Mouse (Mus musculus) forebrain, embryonic 10.5 days (tissue): Measurements from ENCODE around the gene Dab1. TPM values are rescaled to one million over a fixed set of nuclear protein-coding genes. Genes with fewer than 3 reads are reported as not detected.

ENCODE experiments used
- DNase-seq: peaks from one replicate; pipeline ENCODE4 v3.0.0-alpha.2; 2017; ENCODE audit warnings: low spot score; ENCODE audit errors: extremely low spot score
- H3K27ac ChIP-seq: fragments of 300-500 bp; sonication (generic); 2 replicates; pipeline ENCODE4 v1.5.1; 2016; ENCODE audit warnings: mild to moderate bottlenecking
- H3K27me3 ChIP-seq: fragments of 300-500 bp; sonication (generic); 2 replicates; pipeline ENCODE4 v1.6.1; 2016; ENCODE audit warnings: mild to moderate bottlenecking; ENCODE audit not compliant: poor library complexity, severe bottlenecking
- H3K36me3 ChIP-seq: fragments of 300-500 bp; sonication (generic); replicated peaks from 2 replicates; pipeline ENCODE4 v1.6.1; 2016; ENCODE audit warnings: mild to moderate bottlenecking, moderate library complexity
- H3K4me1 ChIP-seq: fragments of 300-500 bp; sonication (generic); 2 replicates; pipeline ENCODE4 v1.6.1; 2016
- H3K4me3 ChIP-seq: fragments of 300-500 bp; sonication (generic); 2 replicates; pipeline ENCODE4 v1.5.1; 2016; ENCODE audit warnings: mild to moderate bottlenecking, moderate library complexity
- H3K9me3 ChIP-seq: fragments of 300-500 bp; sonication (generic); 2 replicates; pipeline ENCODE4 v1.6.1; 2016; ENCODE audit warnings: mild to moderate bottlenecking, moderate library complexity
- WGBS: fragments of 180-500 bp; shearing (Covaris S2); methylation state at CpG from one replicate; pipeline ENCODE4 v1.1.7; 2016; 5-methylcytosine and 5-hydroxymethylcytosine counted together
- polyA plus RNA-seq: library from polyadenylated mRNA; unstranded; fragments of >200 nt; fragmentation: Nextera tagmentation; extraction: Ambion mirVana; gene quantifications from 2 replicates; pipeline ENCODE4 v1.2.1, GENCODE M21; 2016

Gene Dab1
- polyA plus RNA-seq, 1 experiment from 2014 or later, result 26.4 TPM

DNA sequence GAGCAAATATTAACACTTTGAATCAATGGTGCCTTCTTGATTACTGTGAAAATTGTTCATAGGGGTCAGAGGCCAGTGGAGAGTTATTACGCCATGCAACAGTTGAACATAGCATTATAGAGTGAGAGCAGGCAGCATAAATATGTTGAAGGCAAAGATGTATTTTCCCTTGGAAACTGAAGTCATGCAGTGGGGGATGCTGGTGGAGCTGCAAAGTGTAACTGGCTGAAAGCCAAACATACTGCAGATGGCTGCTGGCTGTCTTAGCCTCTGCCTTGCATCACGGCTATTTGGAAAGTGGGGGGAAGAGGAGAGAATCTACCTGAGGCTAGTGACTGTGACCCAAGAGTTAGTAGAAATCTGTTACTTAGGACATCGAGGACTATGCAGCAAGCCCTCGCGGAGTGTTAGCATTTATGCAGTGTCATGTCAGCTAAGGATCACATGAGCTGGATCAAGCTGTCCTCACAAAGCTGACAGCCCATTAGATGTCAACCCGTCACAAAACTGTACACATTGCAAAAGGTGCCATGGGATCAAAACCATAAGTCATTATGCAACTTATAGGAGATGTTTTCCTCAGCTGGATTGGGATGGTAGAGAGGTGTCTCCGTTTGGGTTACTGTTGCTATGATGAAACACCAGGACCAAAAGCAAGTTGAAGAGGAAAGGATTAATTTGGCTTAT lies 164.5 kb downstream of the Dab1 start:
- 91% methylated on average over 7 of the region's 7 CpGs for WGBS
- Histone ChIP-seq H3K36me3 (no peaks in the 10 kb centered on the region), H3K27me3 (no peaks in the 10 kb centered on the region), H3K9me3 (no peaks in the 10 kb centered on the region), H3K4me3 (no peak overlapping the region), H3K4me1 (no peaks in the 10 kb centered on the region), H3K27ac (no peak overlapping the region)
- DNase-seq, result no peak

DNA sequence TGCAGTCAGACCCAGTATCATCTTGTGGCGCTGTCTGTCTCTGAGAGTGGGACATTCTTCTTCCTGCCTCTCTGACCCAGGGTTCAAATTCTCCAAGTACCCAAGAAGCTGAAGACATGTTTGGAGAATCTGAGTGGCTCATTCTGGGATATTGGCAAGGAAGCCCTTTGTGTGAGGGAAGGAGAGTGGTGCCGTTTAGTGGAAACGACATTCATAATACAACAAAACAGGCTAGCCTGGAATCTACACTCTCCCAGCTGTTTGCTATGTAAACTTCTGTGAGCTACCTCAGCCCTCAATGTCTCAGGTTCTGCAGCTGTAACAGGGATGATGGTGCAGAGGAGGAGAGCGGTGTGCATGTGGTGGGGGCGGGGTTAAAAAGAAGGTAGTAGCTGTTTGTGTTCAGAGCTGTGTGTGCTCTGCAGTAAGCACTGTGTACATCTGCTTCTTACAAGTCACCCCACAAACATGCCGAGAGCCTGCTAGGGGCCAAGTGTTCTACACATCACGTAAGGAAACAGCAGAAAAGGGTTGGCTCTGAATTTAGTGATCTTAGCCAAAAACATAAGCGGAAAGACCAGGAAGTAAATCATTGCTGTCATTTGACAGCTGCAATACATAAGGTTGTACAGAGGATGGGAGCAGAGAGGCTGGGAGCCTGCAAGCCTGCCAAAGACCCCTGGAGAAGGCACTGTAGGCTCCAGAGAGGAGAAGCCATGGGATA lies 174.6 kb downstream of the Dab1 start:
- Histone ChIP-seq H3K4me1 (0 out of 2 replicates have a peak, but pooled peaks cover 5% of the 10 kb centered on the region), H3K36me3 (no peaks in the 10 kb centered on the region), H3K27me3 (no peaks in the 10 kb centered on the region), H3K9me3 (no peaks in the 10 kb centered on the region), H3K27ac (no peak overlapping the region), H3K4me3 (no peak overlapping the region)
- DNase-seq, result no peak
- WGBS, result 93% methylated on average over 8 of the region's 8 CpGs

DNA sequence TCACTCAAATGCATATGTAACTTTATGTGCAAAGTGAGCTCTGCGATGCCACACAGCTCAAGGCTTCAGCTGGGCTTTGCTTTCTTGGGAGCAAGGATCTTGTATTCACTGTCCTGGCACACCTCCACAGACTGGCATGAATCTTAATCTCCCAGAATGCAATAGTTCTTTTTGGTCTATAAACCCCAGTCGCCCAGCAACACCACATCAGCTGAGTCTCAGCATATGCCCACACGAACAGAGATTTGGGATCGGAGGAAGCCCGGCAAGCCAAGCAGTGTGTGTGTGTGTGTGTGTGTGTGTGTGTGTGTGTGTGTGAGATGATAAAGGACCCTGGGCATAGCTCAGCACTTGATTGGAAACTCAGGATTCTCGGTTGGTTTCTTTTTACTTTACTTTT lies 177.3 kb downstream of the Dab1 start:
- Histone ChIP-seq H3K36me3 (no peaks in the 10 kb centered on the region), H3K9me3 (no peaks in the 10 kb centered on the region), H3K27ac (no peak overlapping the region), H3K4me1 (0 out of 2 replicates have a peak, but pooled peaks cover 3% of the 10 kb centered on the region), H3K4me3 (no peak overlapping the region), H3K27me3 (no peaks in the 10 kb centered on the region)
- WGBS, result 86% methylated on average over 6 of the region's 6 CpGs
- no peak for DNase-seq

DNA sequence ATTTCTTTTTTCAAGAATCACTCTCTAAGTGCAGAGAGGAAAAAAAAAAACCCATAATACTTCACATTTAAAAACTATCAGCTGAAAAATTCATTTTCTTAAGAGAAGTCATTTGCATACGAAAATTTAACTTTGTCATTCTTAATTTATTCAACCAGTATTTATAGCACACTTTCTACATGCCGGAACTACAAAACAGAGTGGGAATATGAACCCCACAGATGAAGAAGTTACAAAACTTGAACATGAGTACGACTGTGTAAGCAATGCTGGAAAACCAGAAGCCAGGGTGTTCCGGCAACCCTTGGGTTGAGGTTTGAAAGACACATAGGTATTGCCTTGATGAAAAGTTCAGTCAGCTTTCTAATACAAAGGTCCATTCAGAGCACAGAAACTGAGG lies 183.3 kb downstream of the Dab1 start:
- Histone ChIP-seq H3K9me3 (no peaks in the 10 kb centered on the region), H3K4me3 (no peak overlapping the region), H3K4me1 (peaks cover 7% of the 10 kb centered on the region), H3K27ac (no peak overlapping the region), H3K36me3 (no peaks in the 10 kb centered on the region), H3K27me3 (no peaks in the 10 kb centered on the region)
- 88% methylated on average over 4 of the region's 4 CpGs for WGBS
- no peak for DNase-seq

DNA sequence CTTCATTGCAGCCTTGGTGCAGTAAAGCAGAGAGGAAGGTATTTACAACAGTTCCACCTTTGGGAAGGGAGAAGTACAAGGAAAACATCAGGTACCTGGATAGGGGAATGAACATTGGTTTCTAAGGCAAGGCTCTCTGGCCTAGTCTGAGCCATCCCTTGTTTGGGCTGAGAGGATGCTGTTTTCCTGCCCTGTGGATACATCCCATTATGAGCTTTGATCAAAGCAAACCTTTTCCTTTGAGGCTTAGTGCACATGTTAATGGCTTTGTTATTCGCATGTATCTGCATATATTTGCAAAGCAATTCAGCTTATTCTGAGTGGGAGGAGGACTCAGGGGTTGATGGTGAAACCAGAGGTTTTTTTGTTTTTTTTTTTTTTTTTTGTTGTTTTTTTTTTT lies 185.3 kb downstream of the Dab1 start:
- Histone ChIP-seq H3K36me3 (no peaks in the 10 kb centered on the region), H3K27ac (no peak overlapping the region), H3K4me1 (peaks cover 8% of the 10 kb centered on the region), H3K4me3 (no peak overlapping the region), H3K9me3 (no peaks in the 10 kb centered on the region), H3K27me3 (no peaks in the 10 kb centered on the region)
- WGBS, result 64% methylated on average over 1 of the region's 1 CpGs
- DNase-seq, result no peak

DNA sequence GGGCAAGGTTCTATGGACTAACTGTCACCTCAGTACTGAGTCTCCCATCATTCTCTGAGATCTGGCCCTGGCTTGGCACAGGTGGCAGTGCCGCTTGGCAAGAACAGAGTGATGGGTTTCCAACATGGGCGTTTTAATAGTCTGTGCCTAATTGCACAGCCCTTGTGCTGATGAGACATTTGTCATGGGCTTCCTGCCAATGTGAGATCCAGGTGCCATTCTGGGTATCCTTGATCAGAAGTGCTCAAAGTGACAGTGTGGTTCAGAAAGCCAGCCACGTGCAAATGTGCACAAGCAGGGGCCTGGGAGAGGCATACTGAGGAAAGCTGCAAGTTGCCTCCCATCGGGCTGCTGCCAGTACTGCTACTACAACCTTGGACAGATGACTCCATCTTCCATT lies 203.5 kb downstream of the Dab1 start:
- no peak for DNase-seq
- Histone ChIP-seq H3K27me3 (no peaks in the 10 kb centered on the region), H3K4me1 (no peaks in the 10 kb centered on the region), H3K9me3 (no peaks in the 10 kb centered on the region), H3K36me3 (no peaks in the 10 kb centered on the region), H3K4me3 (no peak overlapping the region), H3K27ac (no peak overlapping the region)
- 89% methylated on average over 4 of the region's 4 CpGs for WGBS

DNA sequence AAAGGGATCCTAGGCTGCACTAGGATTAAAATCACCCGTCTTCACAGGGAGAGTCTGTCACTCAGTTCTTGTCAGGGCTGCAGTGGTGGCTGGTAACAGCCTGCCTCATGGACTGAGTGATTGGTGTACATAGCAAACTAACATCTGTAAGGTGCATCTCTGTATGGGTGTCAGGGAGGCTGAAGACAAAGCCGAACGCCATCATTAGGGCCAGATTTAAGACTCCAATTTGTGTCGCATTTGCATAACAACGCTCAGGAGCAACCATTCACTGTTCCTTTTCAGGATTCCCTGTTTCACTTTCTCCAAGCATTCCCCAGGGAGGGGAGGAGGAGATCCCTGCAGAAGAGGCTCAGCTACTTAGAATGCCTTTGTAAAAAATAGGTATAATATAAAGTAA lies 219.2 kb downstream of the Dab1 start:
- no peak for DNase-seq
- no peak overlapping the region for H3K4me3 ChIP-seq
- no peaks in the 10 kb centered on the region for H3K9me3 ChIP-seq
- no peak overlapping the region for H3K27ac ChIP-seq
- peaks cover 11% of the 10 kb centered on the region for H3K4me1 ChIP-seq
- 14% methylated on average over 5 of the region's 5 CpGs for WGBS
- no peaks in the 10 kb centered on the region for H3K27me3 ChIP-seq
- H3K36me3 ChIP-seq, result no peaks in the 10 kb centered on the region

DNA sequence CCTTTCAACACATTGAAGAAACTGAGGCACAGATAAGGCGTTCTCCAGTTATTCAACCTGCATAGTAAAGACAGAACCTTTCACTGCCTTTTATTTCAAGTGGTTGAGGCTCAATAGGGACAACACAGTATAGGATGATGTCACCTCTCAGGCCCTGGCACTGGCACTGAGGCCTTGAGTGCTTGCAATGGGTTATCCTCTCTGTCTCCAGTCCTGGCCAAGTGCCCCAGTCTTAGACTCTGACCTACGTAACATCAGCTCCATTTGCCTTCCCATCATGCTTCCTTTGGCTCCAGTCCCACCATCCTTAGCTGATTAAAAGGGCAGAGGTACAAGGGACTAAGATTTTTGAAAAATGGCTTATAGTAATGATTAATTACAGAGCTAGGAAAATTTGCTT lies 220.4 kb downstream of the Dab1 start:
- Histone ChIP-seq H3K36me3 (no peaks in the 10 kb centered on the region), H3K27ac (no peak overlapping the region), H3K27me3 (no peaks in the 10 kb centered on the region), H3K4me1 (peaks cover 19% of the 10 kb centered on the region), H3K9me3 (no peaks in the 10 kb centered on the region), H3K4me3 (no peak overlapping the region)
- 88% methylated on average over 2 of the region's 2 CpGs for WGBS
- no peak for DNase-seq

DNA sequence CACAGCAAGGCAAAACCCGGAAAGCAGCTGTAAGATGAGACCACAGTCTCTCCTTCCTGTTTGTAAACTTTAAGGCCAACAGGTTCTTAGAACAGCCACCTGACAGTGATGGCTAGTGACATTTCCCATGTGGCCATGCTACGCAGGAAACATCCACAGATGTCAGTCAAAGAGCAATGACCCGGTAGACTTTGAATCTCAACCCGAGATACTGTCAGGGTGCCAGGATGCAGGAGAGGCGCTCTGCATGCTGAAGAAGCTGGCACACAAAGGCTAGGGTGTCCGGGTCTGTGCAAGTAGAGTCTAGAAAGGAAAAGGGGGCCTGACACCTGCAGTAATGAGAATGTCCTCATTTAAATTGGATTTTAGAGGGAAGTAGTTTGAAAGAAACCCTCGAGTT lies 222.0 kb downstream of the Dab1 start:
- Histone ChIP-seq H3K27ac (no peak overlapping the region), H3K4me1 (peaks cover 24% of the 10 kb centered on the region), H3K9me3 (no peaks in the 10 kb centered on the region), H3K27me3 (no peaks in the 10 kb centered on the region), H3K36me3 (no peaks in the 10 kb centered on the region), H3K4me3 (no peak overlapping the region)
- 77% methylated on average over 7 of the region's 7 CpGs for WGBS
- no peak for DNase-seq

DNA sequence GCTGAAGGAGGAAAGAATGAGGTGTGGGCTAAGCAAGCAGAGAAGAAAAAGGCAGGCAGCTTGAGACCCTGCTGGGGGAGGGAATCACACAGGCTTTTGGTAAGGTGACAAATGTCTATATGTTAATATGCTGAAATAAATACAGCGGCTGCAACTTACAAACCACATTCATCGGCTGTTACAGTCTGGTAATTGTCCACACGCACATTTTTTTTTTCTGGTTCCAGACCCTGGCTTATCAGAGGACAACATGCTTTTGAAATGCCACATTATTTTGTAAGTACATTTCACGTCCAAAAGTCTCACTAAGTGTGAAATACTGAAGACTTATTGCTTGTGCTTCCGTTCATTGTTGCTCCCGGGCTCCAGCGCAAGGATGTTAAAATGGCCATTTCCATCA lies 225.5 kb downstream of the Dab1 start:
- H3K27me3 ChIP-seq, result no peaks in the 10 kb centered on the region
- H3K4me1 ChIP-seq, result peaks cover 18% of the 10 kb centered on the region
- no peaks in the 10 kb centered on the region for H3K9me3 ChIP-seq
- WGBS, result 82% methylated on average over 7 of the region's 7 CpGs
- no peak for DNase-seq
- no peak overlapping the region for H3K4me3 ChIP-seq
- H3K27ac ChIP-seq, result no peak overlapping the region
- H3K36me3 ChIP-seq, result no peaks in the 10 kb centered on the region

DNA sequence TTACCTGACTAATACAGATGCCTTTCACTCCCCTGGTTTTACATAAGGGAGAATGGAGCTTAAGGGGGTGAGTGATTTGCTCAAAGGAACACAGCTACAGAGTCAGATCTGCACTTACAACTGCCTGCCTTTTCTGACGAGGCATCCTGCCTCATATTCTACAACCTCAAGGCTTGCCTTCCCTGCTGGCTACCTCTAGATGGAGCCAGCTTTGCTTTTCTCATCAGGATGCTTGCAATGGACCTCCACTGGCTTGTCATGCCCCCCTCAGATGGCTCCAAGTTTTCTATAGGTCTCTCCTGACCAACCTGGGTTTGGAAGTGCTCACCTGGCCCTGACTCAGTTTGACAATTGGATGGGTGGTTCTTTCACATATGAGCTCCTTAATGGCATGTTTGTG lies 238.0 kb downstream of the Dab1 start:
- Histone ChIP-seq H3K36me3 (no peaks in the 10 kb centered on the region), H3K27me3 (no peaks in the 10 kb centered on the region), H3K9me3 (no peaks in the 10 kb centered on the region), H3K4me3 (no peak overlapping the region), H3K27ac (no peak overlapping the region), H3K4me1 (peaks cover 4% of the 10 kb centered on the region; the same call in 1 of the 2 replicates)
- DNase-seq, result no peak
- WGBS, result 19% methylated on average over 1 of the region's 1 CpGs

DNA sequence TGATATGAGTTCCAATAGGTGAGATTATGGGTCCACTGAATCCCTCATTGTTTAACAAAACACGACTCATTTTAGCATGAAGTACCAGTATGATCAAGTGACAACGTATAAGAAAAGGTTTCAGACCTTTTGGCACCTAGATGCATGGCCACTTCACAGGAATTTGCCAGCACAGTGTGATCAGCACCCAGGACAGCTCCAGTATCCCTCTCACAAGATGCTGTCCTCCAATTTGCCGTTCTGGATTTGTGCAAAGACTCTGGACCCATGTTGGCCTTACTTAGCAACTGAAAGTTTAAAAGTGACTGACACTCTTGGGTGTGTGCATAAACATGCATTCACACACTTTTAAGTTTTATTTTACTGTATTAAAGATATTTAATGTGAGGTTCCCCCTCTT lies 256.4 kb downstream of the Dab1 start:
- H3K27ac ChIP-seq, result no peak overlapping the region
- peak; percentile 15 for DNase-seq
- H3K27me3 ChIP-seq, result no peaks in the 10 kb centered on the region
- no peaks in the 10 kb centered on the region for H3K36me3 ChIP-seq
- WGBS, result 34% methylated on average over 3 of the region's 3 CpGs
- no peaks in the 10 kb centered on the region for H3K9me3 ChIP-seq
- H3K4me1 ChIP-seq, result peaks cover 6% of the 10 kb centered on the region; the same call in 1 of the 2 replicates
- H3K4me3 ChIP-seq, result no peak overlapping the region

DNA sequence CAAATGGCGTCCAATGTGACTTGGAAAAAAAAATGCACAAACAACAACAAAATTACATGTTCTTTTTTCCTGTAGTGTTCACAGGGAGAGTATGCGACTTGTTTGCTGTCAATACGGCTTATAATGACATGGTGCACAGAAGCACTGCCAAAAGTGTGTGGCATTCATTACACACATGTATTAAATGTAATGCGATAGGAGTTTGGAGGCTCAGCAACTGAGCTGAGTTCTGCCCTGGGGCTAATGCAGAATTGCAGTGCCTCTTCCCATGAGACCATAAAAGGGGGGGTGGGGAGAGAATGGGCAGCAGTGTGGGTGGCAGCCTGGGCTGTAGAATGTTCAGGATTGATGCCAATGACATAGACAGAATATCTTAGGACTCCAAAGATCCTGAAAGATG lies 259.7 kb downstream of the Dab1 start:
- Histone ChIP-seq H3K36me3 (no peaks in the 10 kb centered on the region), H3K4me1 (peaks cover 13% of the 10 kb centered on the region), H3K27ac (no peak overlapping the region), H3K4me3 (no peak overlapping the region), H3K9me3 (no peaks in the 10 kb centered on the region), H3K27me3 (no peaks in the 10 kb centered on the region)
- WGBS, result 72% methylated on average over 4 of the region's 4 CpGs
- DNase-seq, result no peak
